Comparison of ENCODE assay signal across 8 mouse cellular contexts in genomic region chr9:110532538-110533291, GRCm38 (mm10). TPM values are rescaled to one million over a fixed set of nuclear protein-coding genes. Genes with fewer than 3 reads are reported as not detected.
DNase-seq lines count a peak whose midpoint lies in the region; ATAC-seq and TF ChIP-seq lines count a peak whose summit lies in the region.

Gene Setd2 (plus strand): TSS chr9:110532597.

- ATAC-seq in forebrain, embryonic 12.5 days (ENCODE audit: low FRiP score): peak; percentile 65
- ATAC-seq in heart, embryonic 16.5 days (replicated peaks; ENCODE audit: extremely low read depth, insufficient read depth, low FRiP score): peak; percentile 44
- peak; percentile 70 for ATAC-seq in liver, embryonic 14.5 days (ENCODE audit: insufficient read depth)

- H3K4me3 ChIP-seq in forebrain, embryonic 12.5 days (replicated peaks): peak within 1 kb of the TSS; percentile 98
- peak within 1 kb of the TSS; percentile 88 for H3K4me3 ChIP-seq in heart, embryonic 16.5 days (ENCODE audit: low read length)
- peak within 1 kb of the TSS; percentile 91 to 98 for H3K4me3 ChIP-seq in liver, embryonic 14.5 days (ENCODE audit: insufficient read depth in 1 of 2, low read depth in 2 of 2, low read length in 2 of 2)

- under 1% methylated on average over 73 of the region's 109 CpGs for WGBS in forebrain, embryonic 12.5 days
- under 1% methylated on average over 86 of the region's 109 CpGs for WGBS in heart, embryonic 16.5 days
- WGBS in liver, embryonic 14.5 days (ENCODE audit: insufficient replicate concordance): under 1% methylated on average over 90 of the region's 109 CpGs

- peak; percentile 14 for DNase-seq in ES-CJ7 (ENCODE audit: low read depth, low spot score)
- peak; percentile 31 for DNase-seq in c-Kit-positive CD71-negative TER-119-negative erythroid progenitor cells, embryonic 14.5 days (ENCODE audit: low read depth)
- DNase-seq in kidney, postnatal 36 days: peak; percentile 51 to 83
- peak; percentile 38 to 53 (median 45) for DNase-seq in liver, embryonic 14.5 days (ENCODE audit: low read depth in 3 of 3, low spot score in 3 of 3)
- peak; percentile 85 for DNase-seq in neural tube, embryonic 10.5 days (ENCODE audit: extremely low spot score, low spot score)
- DNase-seq in testis, postnatal 14 days (ENCODE audit: low spot score): peak; percentile 81

- no peaks in the 10 kb centered on the region; the same call in 1 of the 2 replicates for H3K36me3 ChIP-seq in forebrain, embryonic 12.5 days (replicated peaks)
- no peaks in the 10 kb centered on the region for H3K36me3 ChIP-seq in heart, embryonic 16.5 days (ENCODE audit: control insufficient read depth, insufficient read depth)
- no peaks in the 10 kb centered on the region; the same call in none of the 2 replicates for H3K36me3 ChIP-seq in liver, embryonic 14.5 days (replicated peaks; ENCODE audit: control insufficient read depth, insufficient read depth, low read depth)

- peak within 1 kb of the TSS; percentile 71 for H3K4me2 ChIP-seq in forebrain, embryonic 12.5 days
- peak within 1 kb of the TSS; percentile 86 for H3K4me2 ChIP-seq in heart, embryonic 16.5 days (ENCODE audit: low read depth, low read length)
- H3K4me2 ChIP-seq in liver, embryonic 14.5 days (ENCODE audit: low read depth): peak within 1 kb of the TSS; percentile 84

- H3K27me3 ChIP-seq in forebrain, embryonic 12.5 days: no peaks in the 10 kb centered on the region
- no peaks in the 10 kb centered on the region for H3K27me3 ChIP-seq in heart, embryonic 16.5 days (ENCODE audit: control insufficient read depth, insufficient read depth, low read length)
- H3K27me3 ChIP-seq in liver, embryonic 14.5 days (ENCODE audit: control insufficient read depth, insufficient read depth, low read length): no peaks in the 10 kb centered on the region

- H3K27ac ChIP-seq in forebrain, embryonic 12.5 days: peak within 1 kb of the TSS; percentile 100
- H3K27ac ChIP-seq in heart, embryonic 16.5 days (ENCODE audit: low read length): peak within 1 kb of the TSS; percentile 99
- H3K27ac ChIP-seq in liver, embryonic 14.5 days: peak within 1 kb of the TSS; percentile 89

- no peak for TF ChIP-seq CTCF in liver, embryonic 14.5 days (IDR thresholded peaks at IDR 0.05; ENCODE audit: low read depth)

- peak within 1 kb of the TSS; percentile 98 for H3K9ac ChIP-seq in forebrain, embryonic 12.5 days
- H3K9ac ChIP-seq in heart, embryonic 16.5 days (ENCODE audit: low read length): peak within 1 kb of the TSS; percentile 98
- peak within 1 kb of the TSS; percentile 100 for H3K9ac ChIP-seq in liver, embryonic 14.5 days (replicated peaks)

- peaks cover 25% of the 10 kb centered on the region for H3K4me1 ChIP-seq in forebrain, embryonic 12.5 days
- peaks cover 26% of the 10 kb centered on the region for H3K4me1 ChIP-seq in heart, embryonic 16.5 days (ENCODE audit: control insufficient read depth, insufficient read depth, low read length)
- H3K4me1 ChIP-seq in liver, embryonic 14.5 days (replicated peaks; ENCODE audit: control insufficient read depth in 2 of 2, insufficient read depth in 2 of 2, low read length in 1 of 2): peaks cover 28 to 31% of the 10 kb centered on the region in 2 experiments

- TF ChIP-seq EP300 in liver, embryonic 14.5 days (IDR thresholded peaks at IDR 0.05; ENCODE audit: low read depth): no peak

- H3K9me3 ChIP-seq in forebrain, embryonic 12.5 days: no peaks in the 10 kb centered on the region
- H3K9me3 ChIP-seq in heart, embryonic 16.5 days (replicated peaks; ENCODE audit: control insufficient read depth, low read length): no peaks in the 10 kb centered on the region
- H3K9me3 ChIP-seq in liver, embryonic 14.5 days (ENCODE audit: control insufficient read depth, low read length): no peaks in the 10 kb centered on the region

RNA-seq across cellular contexts. Expression of gene Setd2, which starts in this region (rescaled TPM):
- polyA plus RNA-seq in forebrain, embryonic 12.5 days (2016; fragmentation: Nextera tagmentation; extraction: Ambion mirVana): 45.0 and 49.7 TPM in 2 replicates
- polyA plus RNA-seq in heart, embryonic 16.5 days (2015; fragmentation: Nextera tagmentation; extraction: Ambion mirVana): 19.0 and 21.8 TPM in 2 replicates
- polyA plus RNA-seq in liver, embryonic 14.5 days (2012; rRNA removed): 21.4 and 25.0 TPM in 2 replicates
- polyA plus RNA-seq in liver, embryonic 14.5 days (2014; fragmentation: Nextera tagmentation; extraction: Ambion mirVana): 12.4 and 14.2 TPM in 2 replicates

Comparison
In these comparisons a context has a peak if more than half of its experiments do, and no peak if none do; other contexts are left out.
1. Peak in every context shown above with its lines: DNase-seq, ATAC-seq, H3K4me3 ChIP-seq and H3K27ac ChIP-seq.
2. DNase-seq: peak in every context shown above with its lines; median percentile 85 in neural tube, embryonic 10.5 days; 81 in testis, postnatal 14 days; 67 in kidney, postnatal 36 days; 45 in liver, embryonic 14.5 days; 31 in c-Kit-positive CD71-negative TER-119-negative erythroid progenitor cells, embryonic 14.5 days; 14 in ES-CJ7.